10 mouse cellular contexts compared by ENCODE assay signal in the genomic region with DNA sequence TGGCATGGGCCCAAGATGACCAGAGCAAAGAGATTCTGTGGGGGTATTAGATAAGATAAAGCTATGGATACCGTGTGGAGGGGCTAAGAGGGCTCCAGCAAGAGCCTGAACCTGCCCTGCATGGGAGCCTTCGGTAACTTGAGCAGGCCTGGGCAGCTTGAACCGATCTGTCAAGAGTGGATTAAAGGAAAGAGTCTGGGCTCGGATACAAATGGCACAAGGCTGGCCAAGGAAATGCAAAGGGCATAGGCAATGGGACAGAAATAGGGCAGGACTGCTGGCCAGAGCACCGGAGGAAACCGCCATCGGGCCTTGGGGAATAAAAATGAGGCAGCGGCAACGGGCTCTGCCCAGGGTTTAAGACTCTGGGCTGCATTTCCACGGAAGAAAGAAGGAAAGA. TPM values are rescaled to one million over a fixed set of nuclear protein-coding genes. Genes with fewer than 3 reads are reported as not detected.
DNase-seq lines count a peak whose midpoint lies in the region; ATAC-seq and TF ChIP-seq lines count a peak whose summit lies in the region.
"Had no signal": no experiment of that assay in that cellular context is flagged by ENCODE, and none has a peak within 500 bp of the region (broad histone marks: within the 10 kb centered on the region; RNA-seq: fewer than 3 reads in every experiment).

No protein-coding gene starts in this region.

- DNase-seq in heart, adult 2 months = peak; percentile 27 to 55
- DNase-seq in heart, postnatal 4 days = no peak
- no peak for DNase-seq in midbrain, postnatal 0 days (ENCODE audit: low spot score)
- DNase-seq in gonadal fat pad, adult 2 months (ENCODE audit: low read depth) = peak; percentile 49
- DNase-seq: kidney, adult 9 months had no signal

- no peak overlapping the region for H3K4me3 ChIP-seq in heart, adult 2 months
- no peak overlapping the region for H3K4me3 ChIP-seq in midbrain, postnatal 0 days (ENCODE audit: low read depth, low read length)
- no peak overlapping the region for H3K4me3 ChIP-seq in midbrain, embryonic 15.5 days
- H3K4me3 ChIP-seq in forebrain, embryonic 16.5 days (replicated peaks; ENCODE audit: low read length) = no peak overlapping the region

- no peak overlapping the region for H3K4me2 ChIP-seq in midbrain, postnatal 0 days (ENCODE audit: low read depth, low read length, poor library complexity, severe bottlenecking)
- H3K4me2 ChIP-seq in midbrain, embryonic 15.5 days = no peak overlapping the region
- no peak overlapping the region for H3K4me2 ChIP-seq in forebrain, embryonic 16.5 days (ENCODE audit: low read length)

- TF ChIP-seq CTCF in heart, adult 2 months (IDR thresholded peaks at IDR 0.05) = no peak
- TF ChIP-seq CTCF in midbrain, postnatal 0 days (IDR thresholded peaks at IDR 0.05) = no peak

- no peaks in the 10 kb centered on the region for H3K9me3 ChIP-seq in midbrain, postnatal 0 days (ENCODE audit: low read length)
- H3K9me3 ChIP-seq in midbrain, embryonic 15.5 days = no peaks in the 10 kb centered on the region
- H3K9me3 ChIP-seq in forebrain, embryonic 16.5 days (ENCODE audit: control insufficient read depth, low read length) = no peaks in the 10 kb centered on the region

- H3K27me3 ChIP-seq in heart, adult 2 months (ENCODE audit: control insufficient read depth, insufficient read depth, low read length) = no peaks in the 10 kb centered on the region
- H3K27me3 ChIP-seq in midbrain, postnatal 0 days (ENCODE audit: insufficient read depth, low read length) = no peaks in the 10 kb centered on the region
- H3K27me3 ChIP-seq in midbrain, embryonic 15.5 days (replicated peaks) = no peaks in the 10 kb centered on the region
- H3K27me3 ChIP-seq in forebrain, embryonic 16.5 days (replicated peaks; ENCODE audit: control insufficient read depth, insufficient read depth, low read length) = no peaks in the 10 kb centered on the region

- TF ChIP-seq POLR2A in heart, adult 2 months (IDR thresholded peaks at IDR 0.05; ENCODE audit: insufficient read depth, low read depth, low read length) = no peak

- ATAC-seq in midbrain, postnatal 0 days (ENCODE audit: low FRiP score) = no peak
- no peak for ATAC-seq in midbrain, embryonic 15.5 days (replicated peaks)
- no peak for ATAC-seq in forebrain, embryonic 16.5 days
- no peak for ATAC-seq in cerebellum, adult (ENCODE audit: insufficient number of reproducible peaks, low FRiP score, low TSS enrichment)
- no peak for ATAC-seq in erythroblast, adult 5-6 weeks (replicated peaks; ENCODE audit: low FRiP score, poor library complexity, severe bottlenecking)
- ATAC-seq: CD4-positive, CD25-positive, alpha-beta regulatory T cell, adult 4 months had no signal

- no peaks in the 10 kb centered on the region for H3K36me3 ChIP-seq in heart, adult 2 months (ENCODE audit: control insufficient read depth, insufficient read depth, low read length)
- no peaks in the 10 kb centered on the region for H3K36me3 ChIP-seq in midbrain, postnatal 0 days (ENCODE audit: insufficient read depth, low read length)
- no peaks in the 10 kb centered on the region for H3K36me3 ChIP-seq in midbrain, embryonic 15.5 days (replicated peaks)
- H3K36me3 ChIP-seq in forebrain, embryonic 16.5 days (ENCODE audit: control insufficient read depth, insufficient read depth) = no peaks in the 10 kb centered on the region

- TF ChIP-seq EP300 in heart, adult 2 months (IDR thresholded peaks at IDR 0.05; ENCODE audit: insufficient read depth, low read depth, low read length) = 0 out of 2 replicates have a peak, but pooled peaks have one; percentile 8

- no peaks in the 10 kb centered on the region for H3K79me2 ChIP-seq in heart, adult 2 months (replicated peaks; ENCODE audit: control insufficient read depth, insufficient read depth, low read length)

- 26% methylated on average over 10 of the region's 10 CpGs for WGBS in heart, adult 2 months
- WGBS in midbrain, postnatal 0 days = 57% methylated on average over 10 of the region's 10 CpGs
- 58% methylated on average over 10 of the region's 10 CpGs for WGBS in midbrain, embryonic 15.5 days
- 59% methylated on average over 10 of the region's 10 CpGs for WGBS in forebrain, embryonic 16.5 days

- no peaks in the 10 kb centered on the region for H3K4me1 ChIP-seq in heart, adult 2 months (ENCODE audit: control insufficient read depth, insufficient read depth, low read length)
- H3K4me1 ChIP-seq in midbrain, postnatal 0 days (ENCODE audit: insufficient read depth, low read length) = no peaks in the 10 kb centered on the region
- no peaks in the 10 kb centered on the region for H3K4me1 ChIP-seq in midbrain, embryonic 15.5 days
- no peaks in the 10 kb centered on the region for H3K4me1 ChIP-seq in forebrain, embryonic 16.5 days (replicated peaks; ENCODE audit: control insufficient read depth, insufficient read depth, low read length)

- intact Hi-C loops in heart, adult 2 months (cut with DNase I) = no loop called here

- H3K27ac ChIP-seq in heart, adult 2 months = no peak overlapping the region
- H3K27ac ChIP-seq in midbrain, postnatal 0 days (ENCODE audit: low read depth, low read length) = 0 out of 2 replicates have a peak overlapping the region, but pooled peaks have one; percentile 6
- H3K27ac ChIP-seq in midbrain, embryonic 15.5 days = no peak overlapping the region
- no peak overlapping the region for H3K27ac ChIP-seq in forebrain, embryonic 16.5 days (ENCODE audit: low read length)

- H3K9ac ChIP-seq in heart, adult 2 months (ENCODE audit: low read depth, low read length) = no peak overlapping the region
- H3K9ac ChIP-seq in midbrain, postnatal 0 days (replicated peaks; ENCODE audit: low read length, poor library complexity, severe bottlenecking) = no peak overlapping the region
- H3K9ac ChIP-seq in midbrain, embryonic 15.5 days = no peak overlapping the region
- no peak overlapping the region for H3K9ac ChIP-seq in forebrain, embryonic 16.5 days (replicated peaks; ENCODE audit: low read depth, low read length)

RNA-seq across cellular contexts. Expression of gene Frat1, which starts 12.4 kb away (rescaled TPM):
- 1 to 10 TPM; 2.5 to 3.9 TPM for total RNA-seq in heart, adult 2 months (2021)
- polyA plus RNA-seq in heart, adult 2 months (2012; rRNA removed) = 1.3 TPM in 2 replicates
- total RNA-seq in heart, postnatal 4 days (2021) = 1 to 10 TPM; 2.1 to 2.3 TPM
- total RNA-seq in midbrain, postnatal 0 days (2014; rRNA removed) = 33.0 and 35.4 TPM in 2 replicates
- polyA plus RNA-seq in midbrain, postnatal 0 days (2015; fragmentation: Nextera tagmentation; extraction: Ambion mirVana) = 34.2 and 34.3 TPM in 2 replicates
- polyA plus RNA-seq in midbrain, embryonic 15.5 days (2015; fragmentation: Nextera tagmentation; extraction: Ambion mirVana) = 30.1 and 30.9 TPM in 2 replicates
- polyA plus RNA-seq in gonadal fat pad, adult 2 months (2012; rRNA removed) = 1.6 and 2.5 TPM in 2 replicates
- polyA plus RNA-seq in forebrain, embryonic 16.5 days (2015; fragmentation: Nextera tagmentation; extraction: Ambion mirVana) = 28.9 and 31.9 TPM in 2 replicates
- total RNA-seq in erythroblast, adult 5-6 weeks (2015; ENCODE audit: low replicate concordance) = 0.77 and 3.1 TPM in 2 replicates
- 2.1 and 5.3 TPM in 2 replicates for total RNA-seq in erythroblast, adult 5-6 weeks (2017; ENCODE audit: low replicate concordance)

RNA-seq across cellular contexts. Expression of gene Arhgap19, which starts 15.5 kb away (rescaled TPM):
- total RNA-seq in heart, adult 2 months (2021) = 1 to 10 TPM; 1.7 to 2.0 TPM
- 1.4 and 2.1 TPM in 2 replicates for polyA plus RNA-seq in heart, adult 2 months (2012; rRNA removed)
- 10 to 100 TPM in 1 of 2 experiments, 1 to 10 TPM in 1; 9.5 to 10.2 TPM for total RNA-seq in heart, postnatal 4 days (2021)
- 4.5 and 5.7 TPM in 2 replicates for total RNA-seq in midbrain, postnatal 0 days (2014; rRNA removed)
- 2.5 and 2.9 TPM in 2 replicates for polyA plus RNA-seq in midbrain, postnatal 0 days (2015; fragmentation: Nextera tagmentation; extraction: Ambion mirVana)
- polyA plus RNA-seq in midbrain, embryonic 15.5 days (2015; fragmentation: Nextera tagmentation; extraction: Ambion mirVana) = 5.2 and 6.2 TPM in 2 replicates
- 3.0 and 3.8 TPM in 2 replicates for polyA plus RNA-seq in gonadal fat pad, adult 2 months (2012; rRNA removed)
- polyA plus RNA-seq in forebrain, embryonic 16.5 days (2015; fragmentation: Nextera tagmentation; extraction: Ambion mirVana) = 8.5 and 10.8 TPM in 2 replicates
- 17.5 and 28.6 TPM in 2 replicates for total RNA-seq in erythroblast, adult 5-6 weeks (2015; ENCODE audit: low replicate concordance)
- 28.1 and 28.3 TPM in 2 replicates for total RNA-seq in erythroblast, adult 5-6 weeks (2017; ENCODE audit: low replicate concordance)

RNA-seq across cellular contexts. Expression of gene Frat2, which starts 30.6 kb away (rescaled TPM):
- 1 to 10 TPM; 2.7 to 4.9 TPM for total RNA-seq in heart, adult 2 months (2021)
- polyA plus RNA-seq in heart, adult 2 months (2012; rRNA removed) = 1.4 and 1.7 TPM in 2 replicates
- 1 to 10 TPM; 3.6 to 3.9 TPM for total RNA-seq in heart, postnatal 4 days (2021)
- total RNA-seq in midbrain, postnatal 0 days (2014; rRNA removed) = 6.9 and 10.4 TPM in 2 replicates
- 6.7 and 8.0 TPM in 2 replicates for polyA plus RNA-seq in midbrain, postnatal 0 days (2015; fragmentation: Nextera tagmentation; extraction: Ambion mirVana)
- 9.5 and 9.7 TPM in 2 replicates for polyA plus RNA-seq in midbrain, embryonic 15.5 days (2015; fragmentation: Nextera tagmentation; extraction: Ambion mirVana)
- 1.4 and 1.5 TPM in 2 replicates for polyA plus RNA-seq in gonadal fat pad, adult 2 months (2012; rRNA removed)
- polyA plus RNA-seq in forebrain, embryonic 16.5 days (2015; fragmentation: Nextera tagmentation; extraction: Ambion mirVana) = 10.4 and 12.2 TPM in 2 replicates
- 2.3 and 4.8 TPM in 2 replicates for total RNA-seq in erythroblast, adult 5-6 weeks (2015; ENCODE audit: low replicate concordance)
- total RNA-seq in erythroblast, adult 5-6 weeks (2017; ENCODE audit: low replicate concordance) = 3.6 and 11.0 TPM in 2 replicates

Comparison
In these comparisons a context has a peak if more than half of its experiments do, and no peak if none do; other contexts are left out.
1. DNase-seq: peak in heart, adult 2 months (2 of 2) and gonadal fat pad, adult 2 months (single experiment); none in heart, postnatal 4 days (single experiment) and midbrain, postnatal 0 days (single experiment).